Mouse (Mus musculus) heart, embryonic 10.5 days (tissue): Measurements from ENCODE around the gene Eif4g3. TPM values are rescaled to one million over a fixed set of nuclear protein-coding genes. Genes with fewer than 3 reads are reported as not detected.

Experiments used
- DNase-seq: peaks from one replicate; pipeline ENCODE4 v3.0.0-alpha.2; 2017; ENCODE audit warnings: low spot score
- H3K27ac ChIP-seq: fragments of 300-500 bp; sonication (generic); 2 replicates; pipeline ENCODE4 v1.5.1; 2016; ENCODE audit warnings: mild to moderate bottlenecking
- H3K27me3 ChIP-seq: fragments of 300-500 bp; sonication (generic); 2 replicates; pipeline ENCODE4 v1.6.1; 2016; ENCODE audit warnings: mild to moderate bottlenecking; ENCODE audit not compliant: poor library complexity, insufficient read depth, severe bottlenecking
- H3K36me3 ChIP-seq: fragments of 300-500 bp; sonication (generic); 2 replicates; pipeline ENCODE4 v1.6.1; 2016; ENCODE audit warnings: mild to moderate bottlenecking, moderate library complexity
- H3K4me1 ChIP-seq: fragments of 300-500 bp; sonication (generic); 2 replicates; pipeline ENCODE4 v1.6.1; 2016; ENCODE audit warnings: mild to moderate bottlenecking
- H3K4me3 ChIP-seq: fragments of 300-500 bp; sonication (generic); 2 replicates; pipeline ENCODE4 v1.5.1; 2016; ENCODE audit warnings: mild to moderate bottlenecking, moderate library complexity
- H3K9me3 ChIP-seq: fragments of 300-500 bp; sonication (generic); 2 replicates; pipeline ENCODE4 v1.6.1; 2016; ENCODE audit warnings: mild to moderate bottlenecking, moderate library complexity
- WGBS: fragments of 180-500 bp; shearing (Covaris S2); methylation state at CpG from one replicate; pipeline ENCODE4 v1.1.7; 2016; 5-methylcytosine and 5-hydroxymethylcytosine counted together
- polyA plus RNA-seq: library from polyadenylated mRNA; unstranded; fragments of >200 nt; fragmentation: Nextera tagmentation; extraction: Ambion mirVana; gene quantifications from 2 replicates; pipeline ENCODE4 v1.2.1, GENCODE M21; 2016

The Eif4g3 gene
- polyA plus RNA-seq, 1 experiment from 2014 or later = 35.3 TPM

- peaks cover 33% of the 10 kb centered on the region for H3K36me3 ChIP-seq
Measured at GRCm38 (mm10) chr4:138137804-138138203, 145.0 kb downstream of the Eif4g3 start.

DNA sequence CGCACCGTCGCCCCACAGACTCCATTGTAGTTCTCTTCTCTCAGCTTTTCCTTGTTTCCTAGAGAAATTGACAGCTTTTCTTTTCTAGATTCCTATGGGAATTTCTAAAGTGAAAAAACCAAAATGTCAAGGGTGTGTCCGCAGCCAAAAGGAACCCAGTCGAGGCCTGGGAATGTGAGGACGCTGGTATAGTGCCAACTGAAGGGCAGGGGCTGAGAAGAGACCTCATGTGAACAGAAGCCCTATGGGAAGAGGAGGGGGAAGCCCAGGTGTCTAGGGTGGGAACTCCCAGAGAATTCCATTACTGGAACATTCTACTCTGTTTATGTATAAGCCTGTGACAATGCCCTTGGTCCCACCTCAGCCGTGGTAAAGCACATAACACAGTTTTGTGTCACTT is 145.4 kb downstream of the Eif4g3 start:
- Histone ChIP-seq H3K4me3 (no peak overlapping the region), H3K36me3 (peaks cover 29% of the 10 kb centered on the region; the same call in 1 of the 2 replicates), H3K9me3 (no peaks in the 10 kb centered on the region), H3K27me3 (no peaks in the 10 kb centered on the region), H3K4me1 (peaks cover 10% of the 10 kb centered on the region), H3K27ac (no peak overlapping the region)
- no peak for DNase-seq
- WGBS = 89% methylated on average over 7 of the region's 7 CpGs

More at GRCm38 (mm10) chr4:138137804-138138203, 145.0 kb downstream of the Eif4g3 start:
- peaks cover 10% of the 10 kb centered on the region for H3K4me1 ChIP-seq
- WGBS = 87% methylated on average over 17 of the region's 17 CpGs
- no peak for DNase-seq
- no peaks in the 10 kb centered on the region for H3K9me3 ChIP-seq
- no peaks in the 10 kb centered on the region for H3K27me3 ChIP-seq
- H3K4me3 ChIP-seq = no peak overlapping the region
- H3K27ac ChIP-seq = no peak overlapping the region

DNA sequence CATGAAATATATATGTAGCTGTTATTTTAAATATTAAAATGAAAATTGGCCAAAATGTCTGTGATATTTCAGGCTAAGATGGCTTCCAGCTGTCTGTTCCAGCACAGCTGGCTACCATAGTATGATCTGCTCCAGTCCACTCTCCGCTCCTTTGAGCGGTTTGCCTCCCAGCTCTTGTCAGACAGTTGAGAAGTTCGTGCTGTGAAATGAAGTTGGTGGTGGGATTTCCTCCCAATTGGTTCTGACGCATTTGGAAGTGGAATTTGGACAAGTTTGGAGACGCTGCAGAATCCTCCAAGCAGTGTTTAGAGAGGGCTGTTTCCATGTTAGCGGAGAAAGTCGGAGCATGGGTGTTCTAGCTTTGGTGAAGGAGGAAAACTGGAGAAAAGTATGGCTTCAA is 148.5 kb downstream of the Eif4g3 start:
- no peaks in the 10 kb centered on the region for H3K9me3 ChIP-seq
- no peaks in the 10 kb centered on the region for H3K27me3 ChIP-seq

DNA sequence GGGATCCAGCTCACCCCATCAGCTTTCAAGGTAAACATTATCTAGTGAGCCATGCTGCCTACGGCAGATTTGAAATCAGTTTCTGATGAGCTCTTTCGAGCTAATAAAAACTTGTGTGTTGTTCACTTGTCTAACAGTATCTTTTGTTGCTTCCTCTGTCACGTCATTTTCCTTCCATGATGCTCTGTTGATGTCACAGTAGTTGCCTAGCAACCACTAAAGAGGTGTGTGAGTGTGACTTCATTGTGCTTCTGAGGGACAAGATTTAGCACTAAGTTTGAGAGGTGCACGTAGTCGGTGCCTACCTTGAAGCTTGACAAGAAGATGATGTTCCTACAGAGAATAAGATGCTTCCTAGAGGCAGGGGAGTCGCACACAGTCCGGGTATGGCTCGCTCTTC is 154.4 kb downstream of the Eif4g3 start:
- Histone ChIP-seq H3K27ac (no peak overlapping the region), H3K36me3 (peaks cover 25% of the 10 kb centered on the region), H3K9me3 (no peaks in the 10 kb centered on the region), H3K27me3 (no peaks in the 10 kb centered on the region), H3K4me1 (no peaks in the 10 kb centered on the region), H3K4me3 (no peak overlapping the region)
- DNase-seq = no peak
- WGBS = 83% methylated on average over 8 of the region's 8 CpGs

More for the DNA sequence above, 148.5 kb downstream of the Eif4g3 start:
- 92% methylated on average over 7 of the region's 7 CpGs for WGBS
- Histone ChIP-seq H3K27ac (no peak overlapping the region), H3K4me1 (peaks cover 7% of the 10 kb centered on the region), H3K4me3 (no peak overlapping the region), H3K36me3 (peaks cover 28% of the 10 kb centered on the region; the same call in 1 of the 2 replicates)
- no peak for DNase-seq

DNA sequence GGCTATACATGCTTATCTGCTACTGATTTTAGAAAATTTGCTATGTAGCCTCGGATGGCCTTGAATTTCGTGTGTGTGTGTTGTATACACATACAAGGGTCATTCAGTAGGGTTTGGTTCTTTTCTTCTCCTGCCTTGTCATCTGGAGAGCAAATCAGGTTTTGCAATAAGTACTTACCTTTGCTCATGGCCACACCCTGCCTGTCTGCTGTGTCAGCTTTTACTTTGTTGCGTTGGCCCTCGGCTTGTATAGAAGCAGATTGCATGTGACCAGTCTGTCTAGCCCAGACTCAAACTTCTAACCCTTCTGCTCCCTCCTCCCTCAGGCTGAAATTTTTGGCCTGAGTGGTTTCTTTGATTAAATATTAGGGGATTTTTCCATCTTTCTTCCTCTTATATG is 157.2 kb downstream of the Eif4g3 start:
- Histone ChIP-seq H3K27me3 (no peaks in the 10 kb centered on the region), H3K36me3 (peaks cover 44% of the 10 kb centered on the region), H3K27ac (no peak overlapping the region), H3K4me3 (no peak overlapping the region), H3K9me3 (no peaks in the 10 kb centered on the region), H3K4me1 (no peaks in the 10 kb centered on the region)
- DNase-seq = no peak
- 86% methylated on average over 4 of the region's 4 CpGs for WGBS

DNA sequence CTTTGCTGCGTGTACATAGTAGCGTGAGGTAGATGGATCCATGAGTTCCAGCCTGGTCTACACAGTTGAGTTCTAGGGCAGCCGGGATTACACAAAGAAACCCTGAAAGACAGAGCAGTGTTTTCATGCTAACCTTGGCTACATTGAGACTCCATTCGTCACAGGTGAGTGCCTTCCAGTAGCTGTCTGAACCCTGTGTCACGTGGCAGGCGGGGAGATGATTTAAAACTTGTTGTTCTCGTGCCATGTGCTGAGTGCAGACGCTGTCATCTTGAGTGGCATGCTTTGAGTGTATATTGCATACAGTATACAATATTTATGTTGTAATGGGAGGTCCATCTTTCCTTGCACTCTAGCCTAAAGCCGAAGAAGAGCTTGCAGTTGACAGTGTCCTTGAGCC is 158.4 kb downstream of the Eif4g3 start:
- no peak overlapping the region for H3K4me3 ChIP-seq
- no peaks in the 10 kb centered on the region for H3K4me1 ChIP-seq
- no peaks in the 10 kb centered on the region for H3K27me3 ChIP-seq
- DNase-seq = no peak
- H3K9me3 ChIP-seq = no peaks in the 10 kb centered on the region
- no peak overlapping the region for H3K27ac ChIP-seq
- peaks cover 49% of the 10 kb centered on the region for H3K36me3 ChIP-seq
- WGBS = 90% methylated on average over 9 of the region's 9 CpGs

DNA sequence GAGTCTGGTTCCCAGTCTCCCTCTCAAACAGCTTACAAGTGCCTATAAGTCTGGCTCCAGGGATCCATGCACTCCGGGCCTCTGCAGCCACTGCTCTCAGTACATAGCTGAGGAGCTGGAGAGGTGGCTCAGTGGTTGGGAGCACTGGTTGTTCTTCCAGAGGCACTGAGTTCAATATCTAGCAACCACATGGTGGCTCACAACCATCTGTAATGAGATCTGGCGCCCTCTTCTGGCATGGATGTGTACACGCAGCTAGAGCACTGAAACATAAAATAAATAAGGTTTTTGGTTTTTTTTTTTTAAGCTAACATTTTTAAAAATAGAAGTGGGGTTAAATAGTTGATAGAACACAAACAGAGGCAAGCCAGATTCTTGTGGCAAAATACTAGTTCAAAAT is 161.2 kb downstream of the Eif4g3 start:
- WGBS = 58% methylated on average over 3 of the region's 3 CpGs
- no peak overlapping the region for H3K27ac ChIP-seq
- no peaks in the 10 kb centered on the region for H3K4me1 ChIP-seq
- H3K36me3 ChIP-seq = peaks cover 76% of the 10 kb centered on the region
- no peaks in the 10 kb centered on the region for H3K9me3 ChIP-seq
- no peaks in the 10 kb centered on the region for H3K27me3 ChIP-seq
- no peak for DNase-seq
- no peak overlapping the region for H3K4me3 ChIP-seq

DNA sequence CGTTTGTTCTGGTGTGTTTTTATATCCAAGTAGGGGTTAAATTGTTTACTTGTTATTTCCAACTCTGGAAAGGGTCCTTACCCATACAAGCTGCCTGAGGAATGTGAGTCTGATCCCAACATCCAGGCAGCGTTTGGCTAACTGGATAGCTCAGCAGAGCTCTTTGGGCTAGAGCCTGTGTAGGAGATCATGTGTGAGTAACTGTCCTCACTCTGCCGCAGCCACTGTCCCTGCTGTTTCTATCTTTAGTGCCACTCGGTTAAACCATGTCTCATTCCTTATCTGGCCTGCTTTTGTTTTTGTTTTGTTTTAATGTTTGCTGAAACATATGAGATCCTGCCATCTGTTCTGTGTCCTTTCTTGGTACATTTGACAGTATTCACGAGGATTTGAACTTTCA is 168.1 kb downstream of the Eif4g3 start:
- Histone ChIP-seq H3K9me3 (no peaks in the 10 kb centered on the region), H3K4me3 (no peak overlapping the region), H3K4me1 (peaks cover 32% of the 10 kb centered on the region), H3K27ac (peak overlapping the region; percentile 79), H3K27me3 (no peaks in the 10 kb centered on the region), H3K36me3 (peaks cover 64% of the 10 kb centered on the region)
- 43% methylated on average over 5 of the region's 5 CpGs for WGBS
- no peak for DNase-seq

GRCm38 (mm10) chr4:138161550-138161949 is 168.7 kb downstream of the Eif4g3 start:
- 42% methylated on average over 3 of the region's 3 CpGs for WGBS
- Histone ChIP-seq H3K9me3 (no peaks in the 10 kb centered on the region), H3K36me3 (peaks cover 65% of the 10 kb centered on the region), H3K4me1 (peaks cover 32% of the 10 kb centered on the region), H3K27me3 (no peaks in the 10 kb centered on the region), H3K27ac (peak overlapping the region; percentile 79), H3K4me3 (no peak overlapping the region)
- DNase-seq = no peak

GRCm38 (mm10) chr4:138163836-138164235 is 171.0 kb downstream of the Eif4g3 start:
- peaks cover 62% of the 10 kb centered on the region for H3K36me3 ChIP-seq
- H3K4me3 ChIP-seq = no peak overlapping the region
- H3K9me3 ChIP-seq = no peaks in the 10 kb centered on the region
- no peaks in the 10 kb centered on the region for H3K27me3 ChIP-seq
- peak overlapping the region; percentile 67 for H3K27ac ChIP-seq
- H3K4me1 ChIP-seq = peaks cover 38% of the 10 kb centered on the region
- no peak for DNase-seq
- 53% methylated on average over 2 of the region's 2 CpGs for WGBS

GRCm38 (mm10) chr4:138164860-138165259 is 172.0 kb downstream of the Eif4g3 start:
- WGBS = 89% methylated on average over 2 of the region's 2 CpGs
- H3K27me3 ChIP-seq = no peaks in the 10 kb centered on the region
- peaks cover 38% of the 10 kb centered on the region for H3K4me1 ChIP-seq
- peak overlapping the region; percentile 67; the same call in 1 of the 2 replicates for H3K27ac ChIP-seq
- no peak for DNase-seq
- H3K36me3 ChIP-seq = peaks cover 62% of the 10 kb centered on the region
- no peaks in the 10 kb centered on the region for H3K9me3 ChIP-seq
- no peak overlapping the region for H3K4me3 ChIP-seq

DNA sequence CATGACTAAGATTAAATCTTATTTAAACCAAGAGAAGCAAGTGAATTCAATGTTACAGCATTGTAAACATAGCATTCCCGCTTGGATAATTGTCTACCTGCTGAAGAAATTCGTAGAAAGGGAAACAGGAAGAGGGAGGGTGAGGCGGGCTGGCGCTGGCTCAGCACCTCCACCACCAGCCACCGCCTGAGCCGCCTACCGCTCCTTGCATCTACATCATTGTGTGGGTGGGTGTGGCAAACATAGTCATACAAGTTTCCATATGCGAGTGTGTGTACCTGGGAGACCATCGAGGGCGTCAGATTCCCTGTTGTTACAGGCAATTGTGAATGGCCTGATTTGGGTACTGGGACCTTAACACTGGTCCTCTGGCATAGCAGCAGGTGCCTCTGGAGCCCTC is 173.7 kb downstream of the Eif4g3 start:
- Histone ChIP-seq H3K36me3 (peaks cover 76% of the 10 kb centered on the region), H3K4me3 (no peak overlapping the region), H3K9me3 (no peaks in the 10 kb centered on the region), H3K27ac (no peak overlapping the region), H3K27me3 (no peaks in the 10 kb centered on the region), H3K4me1 (peaks cover 23% of the 10 kb centered on the region; the same call in 1 of the 2 replicates)
- 93% methylated on average over 10 of the region's 10 CpGs for WGBS
- no peak for DNase-seq

DNA sequence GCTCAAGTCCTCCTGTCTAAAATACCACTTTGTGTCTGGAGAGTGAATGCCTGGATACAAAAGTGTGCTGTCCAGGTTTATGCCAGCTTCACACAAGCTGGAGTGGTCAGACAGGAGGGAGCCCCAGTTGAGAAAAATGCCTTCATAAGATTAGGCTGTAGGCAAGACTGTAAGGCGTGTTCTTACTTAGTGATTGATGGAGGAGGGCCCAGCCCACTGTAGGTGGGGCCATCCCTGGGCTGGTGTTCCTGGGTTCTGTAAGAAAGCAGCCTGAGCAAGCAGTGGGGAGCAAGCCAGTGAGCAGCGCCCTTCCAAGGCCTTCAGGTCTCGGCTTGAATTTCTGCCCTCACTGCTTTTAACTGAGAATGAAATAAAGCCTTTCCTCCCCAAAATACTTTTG is 175.3 kb downstream of the Eif4g3 start:
- Histone ChIP-seq H3K27ac (no peak overlapping the region), H3K4me1 (peaks cover 17% of the 10 kb centered on the region; the same call in 1 of the 2 replicates), H3K4me3 (no peak overlapping the region), H3K9me3 (no peaks in the 10 kb centered on the region), H3K36me3 (peaks cover 83% of the 10 kb centered on the region), H3K27me3 (no peaks in the 10 kb centered on the region)
- 76% methylated on average over 3 of the region's 3 CpGs for WGBS
- no peak for DNase-seq

DNA sequence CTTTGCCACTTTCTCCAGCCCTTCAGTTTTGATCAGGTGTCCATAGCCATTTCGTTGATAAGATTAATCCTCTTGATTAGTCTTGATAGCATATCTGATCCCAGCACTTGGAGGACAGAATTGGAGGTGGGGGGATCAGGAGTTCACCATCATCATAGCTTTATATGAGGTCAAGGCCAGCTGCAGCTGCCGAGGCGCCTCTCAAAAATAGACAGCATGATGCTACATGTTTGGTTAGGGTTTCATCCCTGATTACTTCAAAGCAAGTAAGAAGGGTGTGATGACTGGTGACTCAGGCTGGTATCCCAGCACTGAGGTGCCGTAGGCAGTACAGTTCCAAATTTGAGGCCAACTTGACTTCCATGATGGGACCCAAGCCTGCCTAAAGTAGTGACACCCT is 176.6 kb downstream of the Eif4g3 start:
- H3K27ac ChIP-seq = no peak overlapping the region
- no peaks in the 10 kb centered on the region for H3K27me3 ChIP-seq
- no peaks in the 10 kb centered on the region for H3K9me3 ChIP-seq
- WGBS = 89% methylated on average over 4 of the region's 4 CpGs
- H3K4me1 ChIP-seq = peaks cover 9% of the 10 kb centered on the region; the same call in 1 of the 2 replicates
- peaks cover 86% of the 10 kb centered on the region for H3K36me3 ChIP-seq
- no peak for DNase-seq
- H3K4me3 ChIP-seq = no peak overlapping the region
